Mouse (Mus musculus) liver (tissue): ENCODE data around the gene Kcnn3.
A peak's percentile ranks its signal among the peaks of the same experiment; 100 is the strongest.

Experiments used
- DNase-seq: peaks from one replicate; pipeline ENCODE4 v3.0.0-alpha.2; 2020; ENCODE audit warnings: mixed read lengths

Gene Kcnn3

GRCm38 (mm10) chr3:89519894-89520293, at the start of gene Kcnn3:
Kcnn3 (plus strand) TSS chr3:89520164.
- peak; percentile 79 for DNase-seq

DNA sequence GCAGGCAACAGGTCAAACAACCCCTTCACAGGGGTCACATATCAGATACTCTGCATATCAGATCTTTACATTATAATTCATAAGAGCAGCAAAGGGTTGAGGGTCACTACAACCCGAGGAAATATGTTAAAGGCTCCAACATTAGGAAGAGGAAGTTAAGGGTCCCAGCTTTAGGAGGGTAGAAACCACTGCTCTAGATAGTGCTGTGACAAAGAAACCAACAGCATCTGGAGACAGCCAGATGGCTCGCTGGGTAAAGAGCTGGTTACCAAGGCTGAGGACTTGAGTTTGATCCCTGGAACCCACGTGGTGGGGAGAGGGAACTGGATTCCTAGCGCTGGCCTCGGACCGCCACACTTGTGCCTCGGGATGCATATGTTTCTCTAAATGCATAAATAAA, 47.7 kb upstream of the Kcnn3 start:
- DNase-seq: no peak

- DNase-seq: no peak
Observed at GRCm38 (mm10) chr3:89473838-89474237, 46.1 kb upstream of the Kcnn3 start.

- no peak for DNase-seq
Observed at GRCm38 (mm10) chr3:89479055-89479454, 40.9 kb upstream of the Kcnn3 start.

- DNase-seq: peak; percentile 31
Observed at GRCm38 (mm10) chr3:89481488-89481887, 38.5 kb upstream of the Kcnn3 start.

DNA sequence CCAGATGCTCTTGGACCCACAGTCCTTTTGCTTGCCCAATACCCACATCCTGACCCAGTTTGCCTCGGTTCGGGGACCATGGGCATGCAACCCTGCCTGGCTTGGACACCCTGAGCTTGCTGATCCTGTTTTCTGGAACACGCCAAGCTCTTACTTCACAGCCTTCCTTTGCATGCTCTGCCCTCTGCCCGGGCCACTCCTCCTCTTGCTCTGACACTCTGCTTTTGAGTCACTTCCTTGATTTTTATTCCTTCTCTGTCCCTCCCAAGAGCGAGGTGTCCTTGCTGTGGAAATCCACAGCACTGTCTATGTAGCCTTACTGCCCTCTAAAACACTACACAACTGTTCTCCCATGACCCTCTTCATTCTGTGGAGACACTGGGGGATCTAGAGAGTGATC, 37.7 kb upstream of the Kcnn3 start:
- no peak for DNase-seq

DNA sequence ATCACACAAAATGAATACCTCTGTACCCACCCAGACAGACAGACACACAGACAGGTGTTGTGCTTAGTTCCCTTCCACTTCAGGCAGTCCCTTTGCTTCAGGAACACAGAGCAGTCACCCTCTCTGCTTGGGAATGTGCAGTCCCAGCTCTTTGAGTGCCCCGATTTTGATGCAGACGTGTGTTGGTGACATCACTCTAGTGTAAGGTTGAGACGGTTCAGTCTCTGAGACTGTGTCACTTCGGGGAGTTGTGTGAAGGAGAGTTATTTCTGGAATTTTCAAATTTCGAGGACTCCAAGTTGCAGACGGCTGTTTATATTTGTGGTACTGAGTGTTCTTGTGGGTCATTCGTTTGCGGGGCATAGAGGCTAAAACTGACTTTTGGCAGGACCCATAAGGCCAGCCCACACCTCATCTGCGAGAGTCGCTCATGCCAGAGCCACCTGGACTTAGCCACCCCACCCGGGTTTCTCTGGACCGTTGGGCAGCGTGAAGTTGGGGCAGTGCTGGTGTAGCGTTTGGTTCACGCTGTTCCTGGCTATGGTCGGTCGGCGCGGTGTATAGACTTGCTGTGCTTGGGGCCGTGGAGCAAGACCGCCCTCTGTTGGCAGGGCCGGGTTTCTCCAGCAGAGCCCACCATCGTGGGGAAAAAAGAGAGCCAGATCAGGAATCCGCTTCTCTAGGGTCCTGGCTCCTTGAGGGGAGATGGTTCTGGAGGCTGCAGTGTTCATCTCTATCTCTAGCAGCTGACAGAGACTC, 35.0 kb upstream of the Kcnn3 start:
- DNase-seq: peak; percentile 77

DNA sequence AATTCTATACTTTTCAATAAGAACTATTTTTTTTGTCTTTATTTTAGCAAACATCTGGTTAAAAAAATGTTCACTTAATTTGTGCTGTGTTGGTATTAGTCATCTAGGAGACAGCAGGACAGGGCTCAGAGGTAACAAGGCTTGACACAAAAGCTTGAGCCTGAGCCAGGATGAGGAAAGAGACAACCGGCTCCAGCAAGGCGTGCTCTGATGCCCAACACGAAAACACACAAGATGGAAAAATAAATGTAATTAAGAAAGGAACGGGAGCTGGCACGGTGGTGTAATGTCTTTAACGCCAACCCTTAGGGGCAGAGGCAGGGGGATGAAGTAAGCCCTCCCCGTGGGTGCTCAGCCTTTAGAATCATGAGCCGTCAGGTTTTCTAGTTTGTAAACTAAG, 33.9 kb upstream of the Kcnn3 start:
- no peak for DNase-seq

DNA sequence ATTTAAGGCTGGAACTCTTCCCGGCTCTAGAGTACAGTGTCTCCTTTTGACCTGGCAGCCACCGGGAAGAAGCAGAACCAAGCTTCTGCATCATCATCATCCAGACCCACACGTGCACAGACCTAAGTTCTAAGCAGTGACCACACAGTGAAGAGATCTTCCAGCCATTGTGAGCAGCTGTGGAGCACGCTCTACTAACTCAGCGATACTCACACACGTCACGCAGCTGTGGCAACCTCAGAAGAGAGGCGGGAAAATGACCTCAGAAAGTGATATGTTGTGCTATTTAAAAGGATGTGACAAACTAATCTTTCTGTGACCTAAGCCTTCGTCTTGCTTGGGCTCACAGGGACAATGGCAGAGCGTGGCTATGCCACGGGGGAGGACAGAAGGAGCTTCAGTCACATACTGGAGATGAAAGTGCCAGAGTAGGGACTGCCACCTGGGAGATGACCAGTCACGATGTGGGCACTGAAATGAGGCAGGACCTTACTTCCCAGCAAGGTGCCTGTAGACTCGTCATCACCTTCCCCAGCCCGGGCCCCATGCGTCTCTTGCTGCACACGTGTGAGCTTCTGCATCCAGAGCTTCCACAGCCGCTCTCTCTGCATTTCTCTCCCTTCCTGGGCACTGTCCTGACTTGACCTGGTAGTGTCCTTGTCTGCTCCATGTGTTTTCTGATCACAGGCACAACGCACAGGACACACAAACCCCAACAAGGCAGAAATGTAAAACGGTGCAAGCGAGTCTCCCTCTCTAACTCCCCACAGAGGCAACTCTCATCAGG, 32.9 kb upstream of the Kcnn3 start:
- no peak for DNase-seq

GRCm38 (mm10) chr3:89490790-89491189, 29.2 kb upstream of the Kcnn3 start:
- no peak for DNase-seq

- DNase-seq: no peak
Observed at GRCm38 (mm10) chr3:89491559-89491958, 28.4 kb upstream of the Kcnn3 start.

- DNase-seq: no peak
Observed at GRCm38 (mm10) chr3:89492701-89493151, 27.2 kb upstream of the Kcnn3 start.

DNA sequence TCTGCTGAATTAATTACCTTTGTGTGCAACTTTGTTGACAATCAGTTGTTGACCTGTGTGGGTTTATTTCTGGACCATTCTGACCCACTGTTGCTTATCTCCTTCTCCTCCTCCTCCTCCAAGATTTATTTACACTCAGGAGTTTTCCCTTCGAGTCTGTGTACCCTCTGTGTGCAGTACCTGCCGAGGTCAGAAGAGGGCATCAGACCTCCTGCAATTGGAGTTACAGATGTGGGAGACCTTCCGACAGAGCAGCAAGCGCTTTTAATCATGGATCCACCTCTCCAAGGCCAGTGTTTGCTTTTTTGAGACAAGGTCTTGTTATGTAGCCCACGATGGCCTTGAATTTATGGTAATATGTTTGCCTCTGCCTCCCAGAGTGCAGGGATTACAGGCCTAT, 25.3 kb upstream of the Kcnn3 start:
- no peak for DNase-seq

GRCm38 (mm10) chr3:89496366-89496765, 23.6 kb upstream of the Kcnn3 start:
- no peak for DNase-seq

GRCm38 (mm10) chr3:89499696-89500095, 20.3 kb upstream of the Kcnn3 start:
- DNase-seq: no peak

DNA sequence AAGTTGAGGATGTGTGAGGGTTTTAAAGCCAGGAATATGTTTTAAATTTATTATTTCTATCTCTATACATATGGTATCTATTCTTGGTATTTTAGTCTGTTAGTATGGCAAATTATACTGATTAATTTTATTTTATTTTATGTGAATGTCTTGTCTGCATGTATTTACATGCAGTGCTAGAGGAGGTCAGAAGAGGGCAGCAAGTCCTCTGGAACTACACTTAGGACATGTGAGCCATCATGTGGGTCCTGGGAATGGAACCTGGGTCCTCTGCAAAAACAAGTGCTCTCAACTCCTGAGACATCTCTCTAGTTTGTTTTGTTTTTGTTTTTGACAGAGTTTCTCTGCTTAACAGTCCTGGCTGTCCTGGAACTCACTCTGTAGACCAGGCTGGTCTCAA, 18.5 kb upstream of the Kcnn3 start:
- no peak for DNase-seq

DNA sequence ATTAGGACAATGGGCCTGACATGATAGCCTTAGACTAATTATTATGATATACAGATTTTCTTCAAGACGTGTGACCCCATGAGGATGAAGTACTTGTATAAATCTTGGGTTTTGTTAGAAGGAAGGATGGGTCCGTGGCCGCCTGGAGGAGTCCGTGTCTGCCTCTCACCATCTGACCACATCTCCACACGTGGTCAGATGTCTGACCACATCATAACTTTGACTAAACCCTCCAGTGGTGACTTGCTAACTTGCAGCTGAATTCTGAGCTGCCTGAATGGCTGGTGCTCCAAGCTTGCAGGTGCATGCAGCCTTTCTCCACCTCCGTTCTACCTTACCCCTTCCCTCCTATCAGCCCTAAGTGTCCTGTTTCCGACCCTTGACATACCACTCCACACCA, 17.4 kb upstream of the Kcnn3 start:
- no peak for DNase-seq

- DNase-seq: no peak
Observed at GRCm38 (mm10) chr3:89508041-89508440, 11.9 kb upstream of the Kcnn3 start.

GRCm38 (mm10) chr3:89510979-89511378, 9.0 kb upstream of the Kcnn3 start:
- peak; percentile 17 for DNase-seq

DNA sequence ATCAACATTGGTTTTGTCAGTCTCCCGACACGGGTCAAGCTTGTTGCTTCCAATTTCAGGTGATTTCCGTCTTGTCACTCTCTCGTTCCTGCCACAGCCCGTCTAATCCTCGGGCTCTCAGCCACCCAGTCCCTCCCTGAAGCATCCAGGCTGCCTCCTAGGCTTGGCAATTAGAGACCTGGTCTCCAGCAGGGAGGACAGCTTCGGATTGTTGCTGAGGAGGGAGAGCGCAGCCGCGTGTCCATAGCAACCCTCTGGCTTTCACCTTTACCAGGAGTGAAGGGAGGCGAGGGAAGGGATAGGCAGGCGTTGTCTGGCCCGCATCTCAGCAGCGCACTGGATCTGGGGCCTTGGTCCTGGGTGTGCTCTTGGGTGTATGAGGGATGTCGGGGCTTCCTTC, 8.6 kb upstream of the Kcnn3 start:
- no peak for DNase-seq

DNA sequence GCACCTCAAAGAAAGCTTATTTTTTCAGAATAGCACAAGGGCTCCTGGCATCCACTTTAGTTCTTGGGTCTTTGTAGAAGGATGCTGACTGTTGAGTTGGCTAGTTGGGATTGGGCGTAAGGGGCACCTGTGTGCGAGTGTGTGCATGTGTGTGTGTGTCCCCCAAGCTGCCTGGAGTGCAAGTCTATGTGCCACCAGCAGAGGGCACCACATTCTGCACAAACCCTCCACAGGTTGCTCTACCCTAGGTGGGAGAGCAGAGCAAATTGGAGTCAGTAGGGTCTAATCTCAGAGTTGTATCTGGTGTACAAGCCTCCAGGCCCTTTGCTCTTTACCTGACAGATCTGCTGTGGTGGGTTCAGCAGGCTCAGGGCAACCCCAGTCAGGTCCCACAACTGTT, 7.7 kb upstream of the Kcnn3 start:
- peak; percentile 17 for DNase-seq

- no peak for DNase-seq
Observed at GRCm38 (mm10) chr3:89515444-89515843, 4.5 kb upstream of the Kcnn3 start.

DNA sequence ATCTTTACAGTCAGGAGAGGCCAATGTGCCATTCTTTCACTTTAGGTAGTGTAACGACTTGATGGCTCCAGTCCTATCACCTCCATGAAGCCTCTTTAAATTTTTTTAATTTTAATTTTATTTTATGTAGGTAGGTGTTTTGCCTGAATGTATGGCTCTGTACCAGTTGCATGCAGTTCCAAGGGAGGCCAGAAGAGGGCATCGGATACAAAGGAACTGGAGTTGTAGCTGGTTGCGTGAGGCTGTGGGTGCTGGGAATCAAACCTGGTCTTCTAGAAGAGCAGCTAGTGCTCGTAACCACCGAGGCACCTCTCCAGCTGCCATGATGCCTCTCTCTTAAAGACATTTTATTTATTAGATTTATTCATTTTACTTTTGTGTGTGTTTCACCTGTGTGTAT, 3.6 kb upstream of the Kcnn3 start:
- DNase-seq: no peak
